Mouse (Mus musculus) spleen, adult 2 months (tissue): ENCODE data around the gene Arhgap8.

Experiments
- CTCF ChIP-seq: fragments of 200-500 bp; IDR thresholded peaks from 2 replicates; pipeline ENCODE4 v1.5.1; 2011; ENCODE audit warnings: mild to moderate bottlenecking, inconsistent platforms; ENCODE audit not compliant: insufficient read depth, insufficient read length, insufficient replicate concordance; ENCODE audit errors: extremely low read depth
- POLR2A ChIP-seq: fragments of 200-500 bp; IDR thresholded peaks from 2 replicates; pipeline ENCODE4 v1.6.1; 2011; ENCODE audit warnings: low read depth, low read length, inconsistent platforms

DNA sequence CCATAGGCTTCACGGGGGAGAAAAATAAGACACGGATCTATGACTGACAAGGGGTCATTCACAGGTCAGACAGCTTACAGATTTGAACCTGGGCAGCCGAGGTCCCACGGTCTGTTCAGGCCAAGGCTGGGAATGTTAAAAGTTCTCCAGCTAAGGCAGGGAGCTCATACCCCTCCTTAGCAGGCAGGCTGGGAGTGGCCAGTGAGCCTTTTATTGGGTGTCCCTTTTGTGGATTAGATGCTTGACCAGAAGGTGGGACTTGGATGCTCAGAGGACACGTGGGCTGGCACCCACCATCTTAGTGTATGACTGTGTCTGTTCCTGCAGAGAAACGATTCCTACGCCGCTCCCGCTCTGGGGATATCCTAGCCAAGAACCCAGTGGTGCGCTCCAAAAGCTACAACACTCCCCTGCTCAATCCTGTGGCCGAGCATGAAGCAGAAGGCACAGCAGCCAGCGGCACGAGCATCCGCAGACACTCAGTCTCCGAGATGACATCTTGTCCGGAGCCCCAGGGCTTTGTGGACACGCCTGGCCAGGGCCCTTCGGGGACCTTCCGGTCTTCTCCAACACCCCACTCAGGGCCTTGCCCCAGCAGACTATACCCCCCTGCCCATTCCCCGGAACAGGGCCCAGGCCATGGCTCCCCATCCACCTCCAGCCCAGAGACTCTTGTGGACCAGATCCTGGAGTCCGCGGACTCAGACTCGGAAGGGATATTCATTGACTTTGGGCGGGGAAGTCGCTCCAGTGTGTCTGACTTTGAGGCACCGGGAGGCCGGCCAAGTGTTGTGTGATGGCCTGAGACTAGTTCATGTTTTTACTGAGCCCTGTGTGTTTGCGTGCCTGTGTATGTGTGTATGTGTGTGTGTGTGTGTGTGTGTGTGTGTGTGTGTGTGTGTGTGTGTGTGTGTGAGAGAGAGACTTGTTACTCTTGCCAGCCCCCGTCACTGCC, 17.2 kb upstream of the Arhgap8 start:
- TF ChIP-seq CTCF (no peak), POLR2A (no peak)
